Mouse (Mus musculus): Measurements from ENCODE around the gene Cfap99.
A peak's percentile ranks its signal among the peaks of the same experiment; 100 is the strongest.

Gene Cfap99

DNA sequence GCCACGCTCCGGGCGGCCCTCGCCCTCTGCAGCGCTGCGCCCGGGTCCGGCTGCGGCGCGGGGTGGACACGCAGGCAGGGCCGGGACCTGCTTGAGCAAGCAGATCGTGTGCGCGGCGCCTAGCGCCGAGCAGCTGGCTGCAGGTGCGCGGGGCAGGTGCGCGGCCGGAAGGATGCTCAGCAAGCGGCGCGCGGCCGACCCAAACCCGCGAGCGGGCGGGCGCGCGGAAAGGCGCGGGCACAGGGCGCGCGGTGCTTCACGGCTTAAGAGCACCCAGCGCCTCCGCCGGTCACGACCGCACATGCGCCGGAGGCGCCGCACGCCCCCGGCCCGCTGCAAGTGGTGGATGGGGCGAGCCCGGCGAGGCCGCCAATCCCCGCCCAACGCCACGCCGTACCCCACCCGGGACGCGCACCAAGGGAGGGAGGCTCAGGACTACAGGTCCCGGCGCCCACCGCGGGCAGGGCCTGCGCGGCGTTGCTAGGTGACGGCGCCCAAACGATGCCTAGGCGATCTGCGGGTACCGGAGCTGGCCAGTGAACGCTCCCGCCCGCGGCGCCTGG lies at the start of gene Cfap99, which contains the start of gene Zfyve28:
Gene Cfap99, plus strand, starts transcription at position 447 of the 563 bp plus-strand sequence.
Gene Zfyve28, minus strand, starts transcription at position 296 of the 563 bp plus-strand sequence.
- peak; percentile 75 for DNase-seq (ENCODE audit: low spot score)

DNA sequence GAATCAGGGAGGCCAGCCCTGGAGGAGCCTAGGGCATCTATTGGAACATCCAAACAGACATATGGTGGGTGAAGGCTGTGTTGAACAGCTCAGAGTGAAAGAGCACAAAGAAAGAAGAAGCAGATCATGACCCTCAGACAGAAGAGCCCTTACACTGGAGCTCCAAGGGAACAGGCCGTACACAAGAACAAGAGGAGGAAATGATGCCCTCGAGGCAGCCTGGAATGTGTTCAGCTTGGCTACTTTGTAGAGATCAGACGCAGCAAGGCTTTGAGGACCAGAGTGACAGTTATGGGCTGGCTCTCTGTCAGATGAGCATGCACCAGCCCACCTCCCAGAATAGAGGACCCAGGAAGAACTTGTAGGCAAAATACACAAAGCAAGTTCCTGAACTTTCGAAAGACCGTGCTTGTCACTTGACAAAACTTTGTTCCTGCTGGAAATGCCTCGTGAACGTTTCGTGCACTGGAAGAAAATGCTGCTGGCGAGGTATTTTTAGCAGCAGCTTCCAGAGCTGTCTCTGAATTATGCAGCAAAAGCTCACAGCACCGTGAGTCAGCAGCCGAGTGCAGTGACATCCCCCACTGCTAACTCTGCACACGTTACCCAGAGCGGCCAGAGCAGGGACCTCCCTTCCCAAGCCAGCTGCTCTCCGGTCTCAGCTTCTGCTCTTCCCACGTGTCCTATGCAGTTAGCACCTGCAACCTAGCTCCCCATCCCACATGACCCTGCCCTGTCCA lies 46.0 kb upstream of the Cfap99 start:
- peak; percentile 24 for DNase-seq (ENCODE audit: low spot score)

DNA sequence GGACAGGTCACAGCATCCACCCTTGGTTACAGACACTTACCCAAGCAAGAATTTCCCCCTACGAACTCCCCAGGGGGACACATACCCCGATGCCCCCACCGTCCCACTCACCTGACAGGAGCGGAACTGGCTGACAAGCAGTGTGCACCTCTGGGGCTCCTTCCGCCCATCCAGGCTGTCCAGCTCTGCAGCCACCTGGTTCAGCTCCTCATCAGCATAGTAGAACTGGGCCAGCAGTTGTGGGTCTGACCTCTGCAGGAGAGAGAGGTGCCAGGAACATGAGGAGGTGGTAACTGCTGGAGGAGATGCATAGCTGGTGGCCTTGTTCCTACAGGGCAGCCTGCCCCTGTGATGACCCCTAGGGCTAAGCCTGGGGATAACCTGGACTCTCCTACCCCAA lies 45.3 kb upstream of the Cfap99 start:
- no peak for DNase-seq (ENCODE audit: low spot score)

DNA sequence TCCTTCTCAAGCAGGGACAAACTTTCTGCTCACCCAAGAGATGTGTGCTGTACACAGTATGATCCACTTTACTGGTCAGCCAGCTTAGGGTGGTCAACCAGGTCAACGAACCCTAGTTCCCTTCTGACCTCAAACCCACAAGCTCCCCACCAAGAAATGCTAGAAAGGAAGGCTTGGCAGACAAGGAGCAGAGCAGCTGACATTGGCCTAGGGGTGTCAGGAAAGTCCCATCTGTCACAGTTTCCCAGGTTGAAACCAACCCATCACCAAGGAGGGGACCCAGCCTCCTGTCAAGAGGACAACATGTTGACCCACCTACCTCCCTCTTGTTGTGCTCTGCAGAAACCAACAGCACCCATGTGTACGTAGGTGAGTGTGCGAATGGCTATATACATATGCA lies 42.0 kb upstream of the Cfap99 start:
- no peak for DNase-seq (ENCODE audit: low spot score)

DNA sequence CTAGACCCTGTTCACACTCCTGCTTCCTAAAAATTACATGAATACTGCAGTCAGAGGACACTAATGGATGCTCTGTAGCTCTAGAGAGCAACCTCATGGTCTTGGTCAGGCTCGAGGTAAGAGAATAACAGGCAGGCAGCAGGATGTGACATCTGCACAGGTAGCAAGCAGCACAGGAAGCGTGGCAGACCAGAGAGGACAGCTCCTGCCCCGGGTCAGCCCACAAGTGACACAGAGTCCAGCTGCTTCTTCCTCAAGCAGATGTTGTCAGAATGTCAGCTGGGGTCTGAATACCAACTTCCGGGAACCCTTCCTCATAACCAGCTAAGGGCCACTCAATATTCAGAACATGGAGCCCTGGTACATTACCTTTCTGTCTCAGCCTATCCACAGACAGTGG lies 39.3 kb upstream of the Cfap99 start:
- DNase-seq (ENCODE audit: low spot score): no peak

DNA sequence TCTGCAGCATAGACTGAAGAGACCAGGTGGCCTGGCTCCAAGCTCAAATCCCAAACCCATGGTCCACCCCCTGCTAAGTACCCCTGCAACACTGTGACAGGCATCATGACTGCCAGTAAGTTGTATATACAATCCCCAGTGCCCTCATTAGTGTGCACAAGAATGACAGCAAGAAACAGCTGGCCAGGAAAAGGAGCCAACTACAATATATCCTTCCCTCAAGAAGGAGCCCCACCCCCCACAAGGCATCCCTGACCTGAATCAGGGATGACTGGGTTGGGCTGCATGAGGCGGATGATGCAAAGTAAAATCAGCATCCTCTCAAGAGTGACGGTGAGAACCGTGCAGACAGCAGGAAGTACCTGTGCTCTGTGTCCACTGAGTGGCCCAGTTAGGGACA lies 38.3 kb upstream of the Cfap99 start:
- no peak for DNase-seq (ENCODE audit: low spot score)

DNA sequence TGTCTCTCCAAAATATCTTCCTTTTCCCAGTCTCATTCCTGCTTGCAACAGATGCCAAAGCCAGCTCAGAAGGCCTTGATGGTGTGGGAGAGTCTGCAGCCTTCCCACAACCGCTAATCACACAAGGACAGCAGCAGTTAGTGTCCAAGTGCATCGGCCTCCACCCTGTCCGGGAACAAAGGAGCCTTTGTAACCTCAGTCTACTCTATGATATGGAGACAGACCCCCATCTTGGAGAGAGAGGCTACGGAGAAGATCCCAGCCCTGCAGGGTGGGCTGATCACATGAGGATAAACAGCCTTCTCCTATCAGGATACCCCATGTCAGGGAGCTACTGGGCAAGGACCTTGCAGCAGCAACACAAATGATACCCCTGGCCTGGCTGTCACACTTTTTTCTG lies 36.6 kb upstream of the Cfap99 start:
- DNase-seq (ENCODE audit: low spot score): no peak

DNA sequence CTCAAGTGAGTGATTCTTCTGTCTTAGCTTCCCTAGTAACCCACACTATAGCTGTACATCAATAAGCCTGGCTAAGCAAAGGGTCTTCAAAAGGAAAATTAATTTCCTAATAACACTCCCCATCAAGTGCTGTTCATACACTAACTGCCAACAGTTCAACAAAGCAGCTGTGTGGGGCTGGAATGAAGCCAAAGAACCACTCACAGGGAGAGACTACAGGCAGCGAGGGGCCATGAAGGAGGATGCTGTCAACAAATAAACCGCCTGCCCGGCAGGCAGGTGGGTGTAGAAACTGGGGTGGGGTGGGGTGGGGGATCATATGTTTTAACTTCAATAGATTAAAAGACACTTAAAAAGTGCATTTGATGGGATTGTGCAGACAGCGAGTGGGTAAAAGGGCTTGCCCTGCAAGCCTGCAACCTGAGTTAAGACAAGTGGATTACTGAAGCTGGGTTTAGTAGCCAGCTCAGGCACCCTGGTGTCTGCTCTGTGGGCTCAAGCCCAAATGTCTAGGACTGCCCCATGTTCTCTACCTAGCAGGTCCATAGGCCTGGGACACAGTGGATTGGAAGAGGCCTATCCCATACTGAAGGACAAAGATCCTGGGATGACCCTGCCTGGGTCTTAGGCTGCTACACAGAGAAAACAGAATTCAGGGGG lies 36.0 kb upstream of the Cfap99 start:
- no peak for DNase-seq (ENCODE audit: low spot score)

DNA sequence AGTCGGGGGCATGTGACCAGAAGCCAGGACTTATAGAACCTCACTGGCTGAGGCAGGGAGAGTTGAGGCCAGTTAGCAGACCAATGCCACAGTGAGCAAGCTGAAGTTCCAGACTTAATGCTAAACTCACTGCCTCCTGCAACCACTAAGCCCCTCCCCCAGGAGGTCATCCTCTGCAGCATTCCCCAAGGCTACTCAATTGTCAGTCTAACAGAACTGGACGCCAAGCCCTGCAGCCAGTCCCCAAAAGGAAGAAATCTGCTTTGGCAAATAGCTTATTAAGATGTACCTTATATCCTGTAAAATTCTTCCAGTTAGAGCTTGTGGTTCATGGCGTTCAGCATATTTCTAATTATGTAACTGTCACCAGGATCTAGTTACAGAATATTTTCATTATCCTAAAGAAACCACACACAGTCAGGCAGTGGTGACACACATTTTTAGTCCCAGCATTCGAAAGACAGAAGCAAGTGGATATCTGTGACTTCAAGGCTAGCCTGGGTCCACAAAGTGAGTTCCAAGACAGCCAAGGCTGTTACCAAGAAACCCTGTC lies 35.4 kb upstream of the Cfap99 start:
- DNase-seq (ENCODE audit: low spot score): no peak

DNA sequence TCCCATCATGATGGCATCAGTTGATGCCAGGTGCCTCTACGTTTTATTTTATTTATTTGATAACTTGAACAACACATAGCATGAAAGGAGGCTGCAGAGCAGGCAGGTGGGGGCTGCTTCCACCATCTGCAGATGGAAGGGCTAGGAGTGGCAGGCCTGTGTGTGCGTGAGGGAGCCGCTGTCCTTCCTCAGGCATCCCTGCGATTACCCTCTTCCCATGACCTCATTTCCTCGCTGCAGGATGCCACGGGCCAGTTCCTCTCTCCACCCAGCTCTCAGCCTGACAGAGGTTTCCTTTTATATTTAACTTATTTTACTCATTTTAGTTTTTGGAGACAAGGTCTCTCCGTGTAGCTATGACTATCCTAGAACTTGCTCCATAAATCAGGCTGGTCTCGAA lies 34.1 kb upstream of the Cfap99 start:
- no peak for DNase-seq (ENCODE audit: low spot score)

DNA sequence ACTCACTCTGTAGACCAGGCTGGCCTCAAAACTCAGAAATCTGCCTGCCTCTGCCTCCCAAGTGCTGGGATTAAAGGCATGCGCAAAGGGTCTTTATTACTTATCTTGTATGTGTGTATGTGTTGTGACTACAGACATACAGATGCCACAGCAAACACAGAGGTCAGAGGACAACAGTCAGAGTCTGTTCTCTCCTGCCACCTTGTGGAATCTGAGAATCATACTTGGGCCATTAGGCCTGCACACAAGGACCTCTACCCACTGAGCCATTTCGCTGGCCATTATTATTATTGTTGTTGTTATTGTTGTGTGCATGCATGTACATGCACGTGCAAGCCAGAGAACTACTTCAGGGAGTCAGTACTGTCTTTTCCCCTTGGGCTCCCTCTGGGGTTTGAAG lies 33.2 kb upstream of the Cfap99 start:
- DNase-seq (ENCODE audit: low spot score): no peak

DNA sequence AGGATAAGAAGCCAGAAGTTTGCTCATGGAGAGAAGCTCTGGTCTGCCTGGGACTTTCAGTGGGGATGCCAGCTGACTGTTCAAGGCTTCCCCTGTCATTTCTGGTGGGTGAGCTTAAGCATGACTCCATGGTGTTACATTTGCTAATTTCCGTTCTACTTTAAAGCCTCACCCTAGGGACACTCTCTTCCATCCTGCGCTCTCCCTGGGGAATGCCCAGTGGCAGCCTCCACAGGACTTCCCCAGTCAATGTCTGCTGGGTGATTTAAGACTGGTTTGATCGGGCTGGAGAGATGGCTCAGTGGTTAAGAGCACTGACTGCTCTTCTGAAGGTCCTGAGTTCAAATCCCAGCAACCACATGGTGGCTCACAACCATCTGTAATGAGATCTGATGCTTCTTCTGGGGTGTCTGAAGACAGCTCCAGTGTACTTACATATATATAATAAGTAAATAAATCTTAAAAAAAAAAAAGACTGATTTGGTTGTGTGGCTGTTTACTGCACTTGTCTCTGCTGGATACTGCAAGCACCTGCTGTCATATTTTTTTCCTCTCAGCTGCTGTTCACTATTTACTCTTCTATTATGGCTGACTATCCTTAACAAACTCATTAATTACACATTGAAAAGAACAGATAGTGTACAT lies 29.1 kb upstream of the Cfap99 start:
- DNase-seq (ENCODE audit: low spot score): no peak

DNA sequence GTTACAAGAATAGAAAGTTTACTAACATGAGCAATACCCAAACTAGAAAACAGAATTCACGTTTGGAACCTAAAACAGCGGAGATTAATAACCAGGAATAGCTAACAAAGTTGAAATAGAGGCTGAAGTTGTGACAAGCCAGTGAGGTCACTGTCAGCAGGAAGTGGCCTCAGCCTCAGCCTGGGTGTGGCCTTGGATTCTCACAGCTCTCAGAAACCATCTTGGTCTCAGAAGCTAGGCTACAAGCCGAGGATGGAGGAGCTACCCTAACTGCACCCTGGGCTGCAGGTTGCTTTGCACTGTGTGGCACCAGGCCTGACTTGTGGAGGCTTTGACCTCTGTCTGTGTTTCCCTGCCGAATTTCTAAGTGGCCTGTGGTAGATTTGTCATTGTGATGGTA lies 22.3 kb upstream of the Cfap99 start:
- no peak for DNase-seq (ENCODE audit: low spot score)

DNA sequence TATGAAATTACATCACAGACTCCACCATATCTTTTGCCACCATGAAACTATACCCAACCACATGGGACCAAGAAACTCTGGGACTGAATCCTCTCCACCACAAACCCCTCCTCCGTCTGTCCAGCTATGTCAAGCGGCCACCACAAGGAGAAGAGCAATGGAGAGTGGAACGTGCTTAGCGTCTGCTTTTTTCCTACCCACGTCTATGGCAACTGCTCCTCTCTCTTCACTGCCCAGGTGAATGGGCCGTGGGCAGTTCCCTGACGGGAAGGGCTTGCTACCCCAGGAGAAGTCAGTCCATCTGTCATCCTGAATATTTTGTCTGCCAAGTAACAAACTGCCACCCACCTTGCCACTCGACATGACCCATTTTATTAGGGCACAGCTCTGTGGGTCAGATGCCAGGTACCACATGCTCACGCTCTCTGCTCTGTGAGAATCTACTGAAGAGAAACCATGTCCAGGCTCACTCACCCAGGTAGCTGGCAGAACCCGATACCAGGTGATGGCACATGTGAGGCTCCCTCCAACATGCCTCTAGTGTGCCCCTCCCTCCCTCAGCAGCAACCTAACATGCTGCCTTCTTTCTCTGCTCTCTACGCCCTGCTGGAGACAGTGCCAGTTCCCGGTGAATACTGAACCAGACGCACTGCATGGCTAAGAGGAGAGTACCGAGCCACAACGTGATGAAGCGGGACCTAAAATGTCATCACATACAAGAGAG lies 19.0 kb upstream of the Cfap99 start:
- no peak for DNase-seq (ENCODE audit: low spot score)

DNA sequence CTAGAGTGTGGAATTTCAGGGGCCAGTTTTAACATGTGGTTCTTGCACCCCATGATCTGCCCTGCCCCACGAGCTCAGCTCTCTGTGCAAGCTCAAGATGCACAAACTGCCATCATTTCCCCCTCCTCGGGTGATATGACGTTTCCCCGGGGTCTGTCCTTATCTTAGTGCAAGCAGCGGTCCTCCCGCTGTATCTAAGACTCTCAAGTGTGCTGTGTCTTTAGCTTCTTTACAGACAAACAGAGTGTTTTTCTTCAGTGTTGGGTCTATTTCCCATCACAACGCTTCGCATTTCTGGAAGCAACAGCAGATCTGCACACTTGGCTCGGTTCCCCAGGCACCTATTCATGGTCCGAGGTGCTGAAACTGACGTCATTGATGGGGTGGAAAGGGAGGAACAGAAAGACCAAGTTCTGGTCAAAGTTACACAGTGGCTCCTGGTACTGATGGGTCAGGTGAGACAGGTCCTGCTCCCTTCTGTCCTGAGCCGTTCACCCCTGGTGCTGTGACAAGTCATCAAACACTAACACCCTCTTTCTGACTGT lies 18.4 kb upstream of the Cfap99 start:
- no peak for DNase-seq (ENCODE audit: low spot score)

DNA sequence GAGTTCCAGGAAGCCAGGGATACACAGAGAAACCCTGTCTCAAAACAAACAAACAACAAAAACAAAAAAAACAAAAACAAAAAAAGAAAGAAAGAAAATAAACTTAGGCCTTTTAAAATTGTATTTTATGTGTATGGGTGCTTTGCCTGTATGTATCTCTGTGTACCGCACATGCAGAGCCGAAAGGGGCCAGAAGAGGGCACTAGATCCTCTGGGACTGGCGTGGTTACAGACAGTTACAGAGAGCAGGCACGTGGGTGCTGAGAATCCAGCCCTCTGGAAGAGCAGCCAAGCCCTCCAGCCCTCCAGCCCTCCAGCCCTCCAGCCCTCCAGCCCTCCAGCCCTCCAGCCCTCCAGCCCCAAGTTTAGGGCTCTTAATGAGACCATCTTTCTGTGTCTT lies 16.7 kb upstream of the Cfap99 start:
- no peak for DNase-seq (ENCODE audit: low spot score)

DNA sequence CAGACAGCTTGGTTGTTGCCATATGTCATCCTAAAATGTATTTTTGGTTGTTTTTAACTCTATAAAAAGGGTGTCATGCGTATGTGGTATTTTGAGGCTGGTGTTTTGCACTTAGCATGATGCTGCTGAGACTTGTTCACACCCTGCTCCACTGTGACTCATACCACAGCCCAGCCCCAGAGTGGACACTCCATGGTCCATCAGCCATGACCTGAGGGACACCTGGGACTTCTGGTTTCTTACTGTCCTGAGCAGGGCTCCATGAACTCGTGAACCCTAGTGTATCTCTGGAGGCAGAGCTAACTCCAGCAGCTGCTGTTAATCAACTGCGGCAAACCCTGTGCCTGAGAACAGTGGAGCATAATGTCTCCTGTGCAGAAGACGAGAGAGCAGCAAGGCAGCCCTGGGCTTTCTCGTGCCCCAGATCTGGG lies 15.1 kb upstream of the Cfap99 start:
- DNase-seq (ENCODE audit: low spot score): no peak

DNA sequence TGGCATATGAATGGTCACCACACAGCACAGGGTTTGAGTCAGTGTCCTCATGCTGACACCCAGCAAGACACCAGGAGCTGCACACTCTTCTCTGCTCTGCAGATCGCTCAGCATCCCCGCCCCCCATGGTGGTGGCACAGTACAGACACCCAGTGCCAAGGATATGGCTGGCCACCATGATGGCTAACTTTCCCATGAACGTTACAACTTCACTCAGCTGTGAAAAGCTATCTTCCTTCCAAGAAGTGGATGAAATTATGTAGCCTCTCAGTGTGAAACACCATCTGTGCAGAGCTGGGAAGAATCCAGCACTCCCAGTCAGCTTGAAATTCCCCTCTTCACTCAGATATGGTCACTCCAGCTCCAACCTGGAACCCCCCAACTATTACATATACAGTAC lies 14.1 kb upstream of the Cfap99 start:
- DNase-seq (ENCODE audit: low spot score): no peak

DNA sequence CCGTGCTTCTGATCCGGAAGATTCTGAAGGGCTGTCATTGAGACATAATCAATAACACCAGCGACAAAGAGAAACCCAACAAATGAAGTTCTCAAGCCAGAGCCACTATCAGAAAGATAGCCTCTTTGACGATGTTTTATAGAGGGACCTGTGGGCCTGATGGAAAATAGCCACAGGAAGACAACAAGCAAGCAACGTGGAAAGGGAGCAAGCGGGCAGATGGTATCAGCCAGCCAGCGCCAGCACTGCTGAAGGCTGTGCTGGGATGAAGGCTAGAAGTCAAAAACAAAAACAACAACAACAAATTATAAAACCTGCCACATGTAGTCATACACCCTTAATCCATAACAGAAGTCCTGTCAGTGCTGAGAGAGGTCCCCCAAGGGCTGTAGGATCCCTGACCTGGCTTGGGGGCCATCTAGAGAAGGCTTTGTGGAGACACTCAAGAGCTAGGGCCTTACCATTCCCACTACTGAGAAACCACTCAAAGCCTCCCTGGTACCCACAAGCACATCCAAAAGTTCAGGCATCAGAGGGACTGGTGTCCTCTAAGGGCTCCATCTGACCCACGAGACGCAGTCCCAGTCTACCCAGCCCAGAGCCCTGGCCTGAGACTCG lies 13.6 kb upstream of the Cfap99 start:
- DNase-seq (ENCODE audit: low spot score): no peak

DNA sequence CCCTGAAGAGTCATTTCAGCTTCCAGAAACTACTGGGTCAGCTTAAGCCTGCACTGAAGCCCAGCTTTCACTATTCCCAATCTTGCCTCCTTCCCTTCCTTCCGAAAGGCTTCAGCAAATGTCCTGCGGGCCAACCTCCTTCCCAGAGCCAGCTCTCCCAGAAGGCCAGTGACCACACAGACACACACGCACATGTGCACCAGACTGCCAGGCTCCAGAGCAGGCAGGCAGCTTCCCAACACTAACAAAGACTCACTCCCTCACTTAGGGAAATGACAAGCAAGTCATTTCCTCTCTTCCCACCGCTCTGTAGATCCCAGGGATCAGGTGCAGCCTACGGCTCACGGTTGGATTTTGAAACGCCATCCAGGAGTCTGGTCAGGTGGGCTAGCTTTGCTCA lies 12.2 kb upstream of the Cfap99 start:
- no peak for DNase-seq (ENCODE audit: low spot score)

DNA sequence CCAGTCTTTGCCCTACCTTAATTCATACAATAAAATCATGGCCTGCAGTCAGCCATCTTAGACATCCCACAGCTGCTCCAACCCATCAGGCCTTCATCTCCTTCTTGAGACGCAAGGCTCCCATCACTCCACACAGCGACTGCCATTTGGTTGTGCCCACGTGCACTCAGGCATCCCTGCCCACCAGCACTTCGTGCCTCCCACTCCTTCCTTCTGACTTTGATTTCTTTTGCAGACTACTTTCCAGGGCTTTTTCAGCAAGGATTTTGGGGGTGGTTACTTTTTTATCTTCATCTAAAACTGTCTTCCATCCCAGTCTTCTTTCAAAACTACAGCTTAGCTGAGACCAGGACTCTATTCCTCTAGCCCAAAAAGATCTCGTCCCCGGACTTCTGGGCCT lies 11.7 kb upstream of the Cfap99 start:
- no peak for DNase-seq (ENCODE audit: low spot score)

Data from yolk sac, embryonic 10.5 days (tissue).